Mouse (Mus musculus) CH12.LX (cell line): ENCODE measurements around the gene Rpp25.

Source experiments
- CHD2 ChIP-seq: IDR thresholded peaks from 2 replicates; pipeline ENCODE4 v1.6.1; 2011; ENCODE audit warnings: low read length, improper control_type of control experiment
- CTCF ChIP-seq, 2 experiments: IDR thresholded peaks in 1 of 2; conservative IDR thresholded peaks in 1 of 2; 2 replicates each; pipeline ENCODE4 v1.5.1; 2011 to 2012; ENCODE audit warnings: low read depth in 2 of 2, low read length in 2 of 2, improper control_type of control experiment in 1 of 2, inconsistent platforms in 1 of 2, mild to moderate bottlenecking in 1 of 2, moderate library complexity in 1 of 2
- EP300 ChIP-seq: IDR thresholded peaks from 2 replicates; pipeline ENCODE4 v1.6.1; 2011; ENCODE audit warnings: low read length, improper control_type of control experiment
- MAX ChIP-seq: IDR thresholded peaks from 2 replicates; pipeline ENCODE4 v1.6.1; 2011; ENCODE audit warnings: low read length, improper control_type of control experiment
- MEF2A ChIP-seq: IDR thresholded peaks from 2 replicates; pipeline ENCODE4 v1.6.1; 2014; ENCODE audit warnings: low read depth, mild to moderate bottlenecking, inconsistent platforms, low read length, improper control_type of control experiment, borderline replicate concordance
- NELFE ChIP-seq: IDR thresholded peaks from 2 replicates; pipeline ENCODE4 v1.6.1; 2011; ENCODE audit warnings: low read depth, low read length, improper control_type of control experiment
- NRF1 ChIP-seq: IDR thresholded peaks from 2 replicates; pipeline ENCODE4 v1.6.1; 2014; ENCODE audit warnings: low read depth, mild to moderate bottlenecking, inconsistent platforms, low read length, improper control_type of control experiment, moderate library complexity
- PAX5 ChIP-seq: IDR thresholded peaks from 2 replicates; pipeline ENCODE4 v1.6.1; 2012; ENCODE audit warnings: low read length, inconsistent platforms, mixed read lengths
- POLR2A ChIP-seq: IDR thresholded peaks from 2 replicates; pipeline ENCODE4 v1.6.1; 2011; ENCODE audit warnings: low read depth, mild to moderate bottlenecking, improper control_type of control experiment, low read length
- SIN3A ChIP-seq: IDR thresholded peaks from 2 replicates; pipeline ENCODE4 v1.6.1; 2012; ENCODE audit warnings: low read length, improper control_type of control experiment, inconsistent platforms
- TCF12 ChIP-seq: IDR thresholded peaks from 2 replicates; pipeline ENCODE4 v1.6.1; 2014; ENCODE audit warnings: low read depth, mild to moderate bottlenecking, inconsistent platforms, low read length, improper control_type of control experiment
- ZNF384 ChIP-seq: IDR thresholded peaks from 2 replicates; pipeline ENCODE4 v1.6.1; 2012; ENCODE audit warnings: low read depth, low read length, improper control_type of control experiment, inconsistent platforms

GRCm38 (mm10) chr9:57462866-57463265, 41.0 kb upstream of the Rpp25 start:
- TF ChIP-seq NELFE (no peak), NRF1 (no peak), TCF12 (no peak), CTCF (conservative IDR thresholded peaks at IDR 0.05 in 1 of 2, IDR thresholded peaks at IDR 0.05 in 1 of 2; ENCODE audit: low read depth in 2 of 2, low read length in 2 of 2) (no peak), MEF2A (no peak), CHD2 (no peak), POLR2A (no peak), SIN3A (no peak), EP300 (no peak), MAX (no peak), PAX5 (no peak), ZNF384 (no peak)
